Comparison of ENCODE assay signal across 9 mouse cellular contexts in genomic region chr17:47115754-47116153, GRCm38 (mm10).
DNase-seq lines count a peak whose midpoint lies in the region; ATAC-seq and TF ChIP-seq lines count a peak whose summit lies in the region.
"Had no signal": no experiment of that assay in that cellular context is flagged by ENCODE, and none has a peak within 500 bp of the region (broad histone marks: within the 10 kb centered on the region; RNA-seq: fewer than 3 reads in every experiment).

No protein-coding gene starts in this region.

- H3K9me3 ChIP-seq in neural tube, embryonic 15.5 days (replicated peaks), result no peaks in the 10 kb centered on the region
- H3K9me3 ChIP-seq: limb, embryonic 15.5 days had no signal

- no peak overlapping the region for H3K4me3 ChIP-seq in gastrocnemius, adult 2 months
- H3K4me3 ChIP-seq in neural tube, embryonic 15.5 days (replicated peaks), result no peak overlapping the region
- H3K4me3 ChIP-seq: limb, embryonic 15.5 days had no signal

- no peaks in the 10 kb centered on the region for H3K27me3 ChIP-seq in neural tube, embryonic 15.5 days (replicated peaks)
- H3K27me3 ChIP-seq: limb, embryonic 15.5 days had no signal

- peak; percentile 34 for DNase-seq in gastrocnemius, adult 2 months
- no peak for DNase-seq in gastrocnemius, adult 8-10 months (ENCODE audit: low spot score in 2 of 2)
- DNase-seq in neural tube, embryonic 10.5 days (ENCODE audit: extremely low spot score, low spot score), result peak; percentile 36
- peak; percentile 16 for DNase-seq in brain, adult 2 months (ENCODE audit: low read depth, low spot score)
- DNase-seq in lung, postnatal 14 days, result peak; percentile 55
- no peak for DNase-seq in MN1 (ENCODE audit: low spot score)
- DNase-seq in layer of hippocampus, postnatal 14 days (ENCODE audit: low spot score in 2 of 2), result no peak

- no peak overlapping the region for H3K4me2 ChIP-seq in neural tube, embryonic 15.5 days
- H3K4me2 ChIP-seq: limb, embryonic 15.5 days had no signal

- TF ChIP-seq CTCF in gastrocnemius, adult 2 months (IDR thresholded peaks at IDR 0.05), result peak; percentile 50

- H3K4me1 ChIP-seq in neural tube, embryonic 15.5 days, result no peaks in the 10 kb centered on the region
- H3K4me1 ChIP-seq: limb, embryonic 15.5 days had no signal

- H3K36me3 ChIP-seq in neural tube, embryonic 15.5 days, result no peaks in the 10 kb centered on the region
- H3K36me3 ChIP-seq: limb, embryonic 15.5 days had no signal

- H3K27ac ChIP-seq in gastrocnemius, adult 2 months, result no peak overlapping the region
- no peak overlapping the region for H3K27ac ChIP-seq in neural tube, embryonic 15.5 days (replicated peaks)
- H3K27ac ChIP-seq: limb, embryonic 15.5 days had no signal

- intact Hi-C loops in gastrocnemius, adult 2 months (cut with DNase I), result no loop called here

- no peak overlapping the region for H3K9ac ChIP-seq in neural tube, embryonic 15.5 days (replicated peaks)
- H3K9ac ChIP-seq: limb, embryonic 15.5 days had no signal

- ATAC-seq in neural tube, embryonic 15.5 days (ENCODE audit: low FRiP score), result no peak

- WGBS in neural tube, embryonic 15.5 days, result 48% methylated on average over 13 of the region's 13 CpGs

Comparison
In these comparisons a context has a peak if more than half of its experiments do, and no peak if none do; other contexts are left out.
1. DNase-seq: peak in gastrocnemius, adult 2 months (single experiment), neural tube, embryonic 10.5 days (single experiment), brain, adult 2 months (single experiment) and lung, postnatal 14 days (single experiment); none in gastrocnemius, adult 8-10 months (0 of 2), MN1 (single experiment) and layer of hippocampus, postnatal 14 days (0 of 2).